Mouse (Mus musculus) lung, adult 2 months (tissue): Measurements from ENCODE around the gene Alpl. TPM values are rescaled to one million over a fixed set of nuclear protein-coding genes. Genes with fewer than 3 reads are reported as not detected.

Source experiments
- DNase-seq: peaks from one replicate; pipeline ENCODE4 v3.0.0; 2022
- H3K4me1 ChIP-seq: fragments of 200-500 bp; 2 replicates; pipeline ENCODE4 v1.6.1; 2011; ENCODE audit warnings: low read length; ENCODE audit not compliant: control insufficient read depth, insufficient read depth
- H3K4me3 ChIP-seq: fragments of 200-500 bp; replicated peaks from 2 replicates; pipeline ENCODE3; 2011; ENCODE audit warnings: low read depth, mild to moderate bottlenecking, control low read depth, low read length; ENCODE audit errors: extremely low read depth
- CTCF ChIP-seq: fragments of 200-500 bp; IDR thresholded peaks from 2 replicates; pipeline ENCODE4 v1.5.1; 2011; ENCODE audit warnings: mild to moderate bottlenecking, low read length, control low read depth; ENCODE audit not compliant: insufficient read depth
- POLR2A ChIP-seq: fragments of 200-500 bp; IDR thresholded peaks from 2 replicates; pipeline ENCODE4 v1.6.1; 2011; ENCODE audit warnings: low read depth, mild to moderate bottlenecking, control low read depth, low read length, borderline replicate concordance; ENCODE audit errors: extremely low read depth
- WGBS: fragments of 180-500 bp; shearing (Covaris S2); methylation state at CpG from one replicate; pipeline ENCODE4 v1.1.7; 2018; 5-methylcytosine and 5-hydroxymethylcytosine counted together
- polyA plus RNA-seq: library from polyadenylated mRNA; depleted of rRNA; stranded (reverse); fragments of >200 nt; gene quantifications from 2 replicates; pipeline ENCODE4 v1.2.3, GENCODE M21; 2012

Alpl gene
- polyA plus RNA-seq, 1 experiment, result 5.4 TPM

DNA sequence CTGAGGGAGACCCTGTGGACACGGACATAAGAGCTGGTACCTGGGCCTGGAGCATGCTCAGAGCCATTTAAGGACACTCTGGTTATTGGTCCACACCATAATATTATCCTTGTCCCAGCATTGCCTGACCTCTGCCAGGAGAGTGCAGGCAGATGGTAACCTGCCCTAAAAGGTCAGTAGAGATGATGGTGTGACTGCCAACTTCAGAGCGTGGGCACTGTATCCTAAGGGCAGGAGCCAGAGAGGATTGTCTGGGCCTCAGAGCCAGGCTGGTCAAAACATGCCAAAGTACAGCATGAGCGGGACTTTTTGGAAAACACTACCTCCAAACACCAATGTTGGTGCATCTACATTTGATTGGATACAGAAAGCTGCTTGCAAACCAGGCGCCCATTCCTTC lies 13.8 kb upstream of the Alpl start:
- H3K4me3 ChIP-seq, result no peak overlapping the region
- DNase-seq, result no peak
- H3K4me1 ChIP-seq, result no peaks in the 10 kb centered on the region
- TF ChIP-seq POLR2A (no peak), CTCF (no peak)
- WGBS, result 73% methylated on average over 4 of the region's 4 CpGs

DNA sequence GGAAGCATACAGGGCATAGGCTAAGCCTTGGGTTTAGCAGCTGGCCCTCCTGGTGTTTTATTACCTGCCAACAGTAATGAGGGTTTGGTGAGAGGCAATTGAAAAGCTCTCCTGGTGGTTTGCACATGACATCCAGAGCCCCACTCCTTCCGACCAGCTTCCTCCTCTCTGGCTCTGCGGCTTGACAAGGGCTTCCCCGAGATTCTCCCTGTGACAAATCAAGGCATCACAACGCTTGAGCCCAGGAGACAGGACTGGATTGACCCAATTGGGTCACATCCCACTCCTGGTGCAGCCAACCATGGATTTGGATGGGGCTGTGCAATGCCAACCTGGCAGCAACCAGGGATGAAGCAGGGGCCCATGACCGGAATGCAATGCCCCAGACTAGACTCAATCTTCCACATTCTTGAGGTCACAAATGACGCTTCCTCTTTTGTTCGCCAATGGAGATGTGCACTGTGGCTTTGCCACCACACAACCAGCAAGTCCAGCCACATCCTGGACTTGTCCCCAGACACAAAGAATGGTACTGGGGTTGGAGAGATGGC lies 11.2 kb upstream of the Alpl start:
- DNase-seq, result no peak
- Histone ChIP-seq H3K4me1 (no peaks in the 10 kb centered on the region), H3K4me3 (no peak overlapping the region)
- WGBS, result 62% methylated on average over 7 of the region's 7 CpGs
- TF ChIP-seq CTCF (no peak), POLR2A (no peak)

DNA sequence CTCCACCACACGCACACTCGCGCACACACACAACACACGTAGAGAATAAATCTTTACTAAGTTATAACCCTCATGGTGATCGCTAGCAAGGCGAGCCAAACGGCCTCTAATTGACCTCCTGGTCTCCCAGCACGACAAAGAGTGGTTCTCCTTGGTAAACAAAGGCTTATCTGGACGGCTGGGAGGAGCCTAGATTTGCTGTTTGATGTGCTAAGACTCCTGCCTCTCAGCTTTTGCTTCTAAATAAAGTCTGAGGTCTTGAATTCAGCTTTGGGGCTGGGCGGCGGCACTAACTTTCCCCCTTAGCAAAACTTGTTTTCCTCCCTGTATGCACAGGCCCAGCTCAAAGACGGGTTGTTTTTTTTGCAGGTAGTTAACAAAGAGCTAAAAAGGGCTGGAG lies 5.0 kb upstream of the Alpl start:
- DNase-seq, result no peak
- TF ChIP-seq CTCF (no peak), POLR2A (no peak)
- H3K4me3 ChIP-seq, result no peak overlapping the region
- H3K4me1 ChIP-seq, result peaks cover 2% of the 10 kb centered on the region; the same call in 1 of the 2 replicates
- 40% methylated on average over 12 of the region's 12 CpGs for WGBS

DNA sequence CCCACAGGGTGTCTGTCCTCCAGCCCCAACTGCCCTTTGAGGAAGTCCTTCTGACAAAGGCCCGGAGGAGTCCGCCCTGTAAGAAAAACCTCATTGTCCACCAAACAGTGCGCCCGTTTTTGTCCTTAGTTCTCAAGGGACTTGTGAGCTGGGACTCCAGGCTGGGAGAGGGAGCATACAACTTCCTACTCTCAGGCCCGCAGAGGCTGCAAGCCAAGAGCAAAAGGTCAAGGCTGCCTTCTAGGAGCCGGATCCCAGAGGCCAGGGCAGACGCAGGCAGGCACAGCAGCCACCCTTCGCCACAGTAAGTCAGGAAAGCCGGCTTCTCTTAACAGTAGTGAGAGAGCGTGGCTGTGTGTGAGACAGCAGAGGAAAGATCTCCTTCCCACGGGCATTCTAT lies 4.1 kb upstream of the Alpl start:
- H3K4me3 ChIP-seq, result no peak overlapping the region
- TF ChIP-seq CTCF (no peak), POLR2A (no peak)
- 54% methylated on average over 11 of the region's 11 CpGs for WGBS
- peaks cover 8% of the 10 kb centered on the region; the same call in 1 of the 2 replicates for H3K4me1 ChIP-seq
- DNase-seq, result no peak

DNA sequence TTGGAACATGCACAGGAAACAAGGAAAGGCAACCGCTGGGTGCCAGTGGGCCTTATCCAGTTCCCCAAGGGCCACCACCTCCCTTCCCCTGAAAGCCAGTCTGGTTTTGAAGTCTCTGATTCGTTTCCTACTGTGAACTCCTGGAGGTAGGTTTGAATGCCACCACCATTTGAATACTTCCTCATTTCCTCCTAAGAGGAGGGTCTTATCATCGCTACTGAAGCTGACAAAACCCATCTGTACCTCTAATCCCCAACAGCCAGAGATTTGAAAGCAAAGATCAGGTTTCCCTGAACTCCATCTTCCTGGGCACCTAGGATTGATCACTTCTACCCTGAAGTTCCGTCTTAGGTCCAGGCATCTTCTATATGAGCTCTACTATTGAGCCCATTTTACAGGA lies 854 bp upstream of the Alpl start:
- no peak for TF ChIP-seq POLR2A
- TF ChIP-seq CTCF, result no peak
- Histone ChIP-seq H3K4me3 (no peak overlapping the region), H3K4me1 (peaks cover 8% of the 10 kb centered on the region; the same call in 1 of the 2 replicates)
- no peak for DNase-seq
- 70% methylated on average over 4 of the region's 4 CpGs for WGBS

DNA sequence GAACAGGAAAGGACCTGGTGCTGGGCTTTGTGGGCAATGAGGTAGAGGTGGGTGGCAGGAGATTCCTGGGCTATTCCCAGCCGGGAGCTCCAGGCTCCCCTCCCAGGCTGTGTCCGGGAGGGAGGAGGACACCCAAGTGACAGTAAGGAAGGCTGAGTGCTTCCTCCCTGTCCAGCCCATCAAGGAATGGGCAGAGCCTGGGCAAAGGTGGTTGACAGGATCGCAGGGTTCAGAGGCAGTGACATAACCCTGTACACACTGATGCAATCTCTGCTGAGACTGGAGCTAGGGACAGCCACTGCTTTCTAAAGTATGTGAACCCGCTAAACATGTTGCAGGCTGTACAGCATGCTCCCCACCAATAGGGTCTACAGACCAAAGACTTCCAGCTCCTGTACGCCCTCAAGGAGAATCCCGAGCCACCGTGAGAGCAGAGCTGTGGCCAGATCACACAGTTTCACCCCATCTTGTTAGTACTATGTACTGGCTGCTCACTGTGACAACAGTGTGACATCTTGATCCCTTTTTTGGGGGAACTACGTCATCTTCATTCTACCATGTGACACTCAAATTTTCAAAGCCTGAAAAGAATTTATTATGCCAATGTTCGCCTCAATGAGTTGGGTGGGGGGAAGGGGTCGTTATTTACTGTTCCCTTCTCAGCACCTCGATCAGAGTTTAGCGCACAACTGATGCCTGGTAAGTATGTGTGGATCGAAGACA lies 1.8 kb downstream of the Alpl start:
- TF ChIP-seq POLR2A (no peak), CTCF (no peak)
- Histone ChIP-seq H3K4me3 (no peak overlapping the region), H3K4me1 (peaks cover 6% of the 10 kb centered on the region; the same call in 1 of the 2 replicates)
- DNase-seq, result no peak
- WGBS, result 86% methylated on average over 13 of the region's 13 CpGs

DNA sequence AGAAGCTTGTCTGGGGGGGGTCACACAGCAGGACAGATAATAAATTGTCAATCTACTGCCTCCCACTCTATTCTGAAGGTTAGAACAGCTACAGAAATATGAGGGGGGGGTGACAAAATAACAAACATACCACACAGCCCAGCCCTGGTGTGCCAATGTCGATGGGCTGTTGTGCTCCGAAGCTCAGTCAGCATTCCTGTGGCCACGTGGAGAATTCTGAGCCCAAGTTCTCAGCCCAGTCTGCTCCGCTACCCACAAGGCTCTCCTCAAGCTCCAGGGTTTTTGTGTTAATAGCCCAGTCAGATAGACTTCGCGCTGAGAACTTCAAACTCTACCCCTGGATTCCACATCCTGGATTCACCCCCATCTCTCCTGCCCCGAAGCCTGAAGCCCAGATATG lies 2.6 kb downstream of the Alpl start:
- TF ChIP-seq CTCF, result no peak
- no peak for TF ChIP-seq POLR2A
- no peak for DNase-seq
- Histone ChIP-seq H3K4me1 (peaks cover 6% of the 10 kb centered on the region; the same call in 1 of the 2 replicates), H3K4me3 (no peak overlapping the region)
- WGBS, result 76% methylated on average over 7 of the region's 7 CpGs

DNA sequence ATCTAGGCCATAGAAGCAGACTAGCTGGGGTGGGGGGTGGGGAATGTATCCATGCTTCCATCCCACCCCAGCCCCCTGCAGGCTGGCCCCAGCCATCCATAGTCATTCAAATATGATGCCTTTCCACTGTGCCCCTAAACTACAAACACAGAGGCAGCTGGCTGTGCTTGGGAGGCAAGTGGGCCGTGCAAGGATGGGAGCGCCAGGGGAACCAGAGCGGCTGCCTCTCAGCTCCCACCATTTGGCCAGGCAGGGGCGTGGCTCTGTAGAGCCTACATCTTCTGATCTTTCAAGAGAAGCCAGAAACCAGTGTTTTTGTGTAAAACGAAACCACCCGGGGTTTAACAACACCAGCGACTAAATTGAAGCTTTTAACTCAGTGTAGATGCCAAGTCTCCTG lies 4.7 kb downstream of the Alpl start:
- Histone ChIP-seq H3K4me3 (no peak overlapping the region), H3K4me1 (peaks cover 6% of the 10 kb centered on the region; the same call in 1 of the 2 replicates)
- TF ChIP-seq CTCF (no peak), POLR2A (no peak)
- WGBS, result 51% methylated on average over 7 of the region's 7 CpGs
- DNase-seq, result no peak

DNA sequence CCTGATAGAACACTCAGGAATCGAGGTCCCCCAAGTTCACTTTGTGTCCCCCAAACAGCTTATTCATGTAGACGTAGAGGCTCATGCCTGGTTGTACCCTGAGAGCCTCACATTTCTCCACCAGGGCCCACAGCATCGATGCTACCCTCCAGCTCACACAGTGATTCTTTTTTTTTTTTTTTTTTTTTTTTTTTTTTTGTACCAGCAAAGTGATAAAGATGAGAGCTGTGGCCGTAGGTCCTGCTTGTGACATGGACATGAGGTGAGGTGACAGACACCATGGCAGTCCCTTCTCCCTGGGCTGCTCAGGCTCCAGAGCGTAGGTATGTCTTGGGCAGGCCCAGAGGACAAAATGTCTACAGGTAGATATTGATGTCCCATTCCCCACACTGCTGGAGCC lies 5.2 kb downstream of the Alpl start:
- H3K4me1 ChIP-seq, result peaks cover 7% of the 10 kb centered on the region; the same call in 1 of the 2 replicates
- TF ChIP-seq POLR2A (no peak), CTCF (no peak)
- 85% methylated on average over 5 of the region's 5 CpGs for WGBS
- H3K4me3 ChIP-seq, result no peak overlapping the region
- no peak for DNase-seq

DNA sequence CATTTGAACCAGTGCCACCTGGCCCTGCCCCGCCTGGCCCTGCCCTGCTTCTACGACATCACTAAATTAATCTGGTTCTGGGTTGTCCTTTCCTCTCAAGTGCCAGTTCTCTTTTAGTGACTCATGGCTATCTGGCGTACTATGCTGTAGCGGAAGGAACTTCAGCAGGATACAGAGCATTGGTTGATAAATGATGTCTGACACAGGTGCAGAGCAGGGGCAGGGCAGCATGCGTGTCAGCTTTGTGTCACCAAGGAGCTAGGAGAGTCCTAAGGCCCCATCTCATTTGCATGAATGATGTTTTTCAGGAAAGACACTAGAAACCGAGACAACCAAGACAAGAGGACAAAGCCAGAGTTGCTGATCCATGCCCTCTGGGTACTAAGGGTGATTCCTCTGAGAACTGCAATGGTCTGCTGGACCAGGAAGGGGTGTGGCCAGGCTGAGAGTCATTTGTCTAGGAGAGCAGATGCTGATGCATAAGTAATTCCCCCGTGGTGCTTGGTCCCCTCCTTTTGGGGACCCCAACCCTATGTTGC lies 7.6 kb downstream of the Alpl start:
- DNase-seq, result no peak
- Histone ChIP-seq H3K4me3 (no peak overlapping the region), H3K4me1 (peaks cover 2% of the 10 kb centered on the region; the same call in 1 of the 2 replicates)
- TF ChIP-seq CTCF (no peak), POLR2A (no peak)
- 60% methylated on average over 7 of the region's 7 CpGs for WGBS
